Mouse (Mus musculus) testis, postnatal 14 days (tissue): ENCODE measurements around the gene Anks1b.
A peak's percentile ranks its signal among the peaks of the same experiment; 100 is the strongest.

ENCODE experiments used
- DNase-seq: peaks from one replicate; pipeline ENCODE4 v3.0.0; 2021; ENCODE audit warnings: low spot score

Gene Anks1b

DNA sequence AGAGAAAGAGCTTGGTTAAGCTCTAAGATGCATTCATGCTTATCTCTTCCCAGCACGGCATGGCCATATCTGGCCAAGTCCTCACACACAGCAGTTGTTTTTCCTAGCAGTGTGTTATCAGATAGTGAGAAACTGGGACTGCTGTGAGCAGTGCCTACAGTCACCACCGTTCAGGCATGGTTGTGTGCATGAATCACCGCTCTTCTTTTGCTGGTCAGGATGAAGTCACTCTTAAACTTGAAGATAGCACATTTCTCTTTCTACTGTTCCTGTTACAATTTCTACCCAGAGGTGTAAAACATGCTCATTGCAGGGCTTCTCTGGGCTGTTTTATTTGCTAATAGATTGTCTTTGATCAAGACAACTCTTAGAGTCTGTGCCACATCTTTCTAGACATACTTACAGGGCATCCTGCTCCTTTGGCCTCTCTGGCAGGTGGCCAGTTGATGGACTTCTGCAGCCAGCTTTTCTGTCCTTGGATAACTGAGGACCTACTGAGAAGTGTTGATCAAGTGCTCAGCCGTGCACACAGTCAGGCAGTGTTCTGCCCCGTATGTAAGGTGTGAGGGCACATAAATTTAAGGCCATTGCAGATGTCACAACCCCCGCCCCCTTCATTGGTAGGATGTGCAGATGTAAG lies 296.8 kb downstream of the Anks1b start:
- no peak for DNase-seq

DNA sequence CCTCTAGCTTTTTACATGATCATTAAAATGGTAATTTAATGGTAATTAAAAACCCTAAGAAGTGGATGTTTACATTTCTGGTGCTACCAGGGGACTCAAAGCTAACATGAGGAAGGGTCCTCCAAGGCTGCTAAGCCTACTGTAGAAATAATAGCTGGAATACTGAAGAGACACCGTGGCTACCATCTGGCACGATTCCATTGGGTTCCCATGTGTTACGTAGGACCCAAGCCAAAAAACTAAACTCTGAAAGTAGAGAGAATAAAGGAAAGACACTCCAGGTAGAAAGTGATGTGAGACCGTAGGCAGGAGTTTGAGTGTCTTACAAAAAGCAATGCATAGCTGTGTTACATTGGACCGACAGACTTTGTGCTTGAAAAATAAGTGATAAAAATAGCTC lies 317.1 kb downstream of the Anks1b start:
- no peak for DNase-seq

DNA sequence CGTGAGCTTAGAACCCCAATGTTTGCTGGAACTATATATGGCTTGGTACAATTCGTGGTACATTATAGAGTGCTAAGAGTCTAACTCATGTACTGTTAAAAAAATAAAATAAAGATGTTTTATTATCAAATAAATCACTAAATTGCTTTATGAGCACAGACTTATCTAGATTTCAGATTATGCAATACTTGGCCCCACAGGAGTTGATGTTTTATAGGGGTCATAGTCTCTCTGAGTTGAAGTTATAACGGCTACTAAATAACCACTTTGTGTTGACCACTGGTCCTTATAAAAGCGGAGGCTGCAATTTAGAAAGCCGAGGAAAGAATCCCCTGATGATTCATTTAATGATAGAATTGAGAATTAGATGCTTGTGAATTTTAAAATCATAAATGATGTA lies 323.6 kb downstream of the Anks1b start:
- DNase-seq: no peak

DNA sequence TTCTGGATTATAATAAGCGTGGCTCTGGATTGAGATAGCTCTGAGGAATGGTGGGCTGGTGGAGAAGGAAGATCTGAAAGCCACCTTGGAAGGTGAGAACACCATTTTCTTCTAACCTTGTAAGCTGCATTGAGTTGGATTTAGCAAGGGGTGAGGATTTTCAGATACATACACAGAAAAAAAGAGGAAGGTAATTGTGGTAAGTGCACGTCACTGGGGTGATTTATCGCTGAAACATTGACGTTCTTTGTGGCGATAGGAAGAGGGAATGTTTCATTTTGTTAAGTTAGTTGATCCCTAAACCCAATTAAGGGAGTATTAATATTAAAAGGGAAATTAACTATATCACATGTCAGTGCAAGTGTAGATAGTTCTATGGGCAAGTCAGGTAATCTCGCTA lies 336.7 kb downstream of the Anks1b start:
- DNase-seq: no peak

DNA sequence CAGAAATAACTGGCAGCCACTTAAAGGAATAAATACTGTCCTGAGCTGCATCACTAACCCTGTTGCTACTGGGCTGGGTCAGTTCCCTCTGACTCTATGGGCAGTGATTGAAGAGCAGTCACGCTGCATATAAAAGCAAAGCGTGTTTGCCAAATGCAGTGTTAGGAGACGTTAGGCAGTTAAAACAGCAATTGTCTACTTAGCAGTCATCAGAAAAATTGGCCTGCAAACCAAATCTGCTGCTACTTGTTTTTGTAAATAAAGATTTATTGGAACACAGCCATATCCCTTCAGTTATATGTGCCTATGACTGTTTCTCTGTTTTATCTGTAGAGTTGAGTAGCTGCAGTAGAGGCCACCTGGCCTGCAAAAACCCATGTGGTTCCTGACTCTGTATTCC lies 347.2 kb downstream of the Anks1b start:
- no peak for DNase-seq

DNA sequence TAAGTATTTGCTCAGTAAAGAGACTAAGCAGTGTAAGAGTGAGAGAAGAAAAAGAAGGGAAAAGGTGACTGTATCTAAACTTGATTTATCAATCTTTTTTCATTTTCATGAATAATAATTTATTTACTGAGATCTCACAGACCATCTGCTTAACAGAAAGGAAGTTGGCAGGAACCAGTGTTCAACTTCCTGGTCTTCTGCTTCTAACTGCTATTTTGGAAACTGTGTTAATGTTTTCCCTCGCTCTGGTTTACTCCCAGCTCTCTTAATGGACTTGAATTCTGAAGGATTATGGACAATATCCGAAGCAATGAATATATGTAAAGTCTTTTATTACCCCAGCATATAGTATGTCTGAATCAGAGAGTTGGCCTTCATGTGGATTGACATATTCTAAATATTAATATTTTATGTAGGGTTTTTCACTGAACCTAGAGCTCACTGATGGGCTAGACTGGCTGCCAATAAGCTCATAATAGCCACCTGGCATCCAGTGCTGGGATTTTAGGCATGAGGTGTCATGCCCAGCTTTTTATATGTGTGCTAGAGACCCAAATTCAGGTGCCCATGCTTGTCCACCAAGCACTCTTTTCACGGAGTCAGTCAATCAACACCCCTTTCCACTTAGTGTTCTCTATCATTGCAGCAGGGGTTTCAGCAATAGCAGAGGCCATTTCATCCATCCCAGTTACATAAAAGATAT lies 349.6 kb downstream of the Anks1b start:
- no peak for DNase-seq

DNA sequence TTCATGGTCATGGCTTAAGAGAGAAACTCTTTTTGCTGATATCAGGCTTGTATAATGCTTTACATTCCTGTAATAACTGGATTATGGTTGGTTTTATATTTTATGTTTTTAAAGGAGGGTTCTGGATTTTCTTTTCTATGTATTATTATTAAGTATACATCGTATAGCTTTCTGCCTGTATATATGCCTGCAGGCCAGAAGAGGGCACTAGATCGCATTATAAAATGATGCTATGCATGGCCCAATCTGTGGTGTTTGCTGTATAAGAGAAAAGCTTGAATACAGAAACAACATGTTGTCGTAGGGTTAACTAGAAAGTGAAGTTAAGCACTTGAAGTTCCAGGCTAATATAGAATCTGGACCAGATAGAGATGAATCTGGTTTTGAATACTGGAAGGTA lies 362.0 kb downstream of the Anks1b start:
- DNase-seq: no peak

DNA sequence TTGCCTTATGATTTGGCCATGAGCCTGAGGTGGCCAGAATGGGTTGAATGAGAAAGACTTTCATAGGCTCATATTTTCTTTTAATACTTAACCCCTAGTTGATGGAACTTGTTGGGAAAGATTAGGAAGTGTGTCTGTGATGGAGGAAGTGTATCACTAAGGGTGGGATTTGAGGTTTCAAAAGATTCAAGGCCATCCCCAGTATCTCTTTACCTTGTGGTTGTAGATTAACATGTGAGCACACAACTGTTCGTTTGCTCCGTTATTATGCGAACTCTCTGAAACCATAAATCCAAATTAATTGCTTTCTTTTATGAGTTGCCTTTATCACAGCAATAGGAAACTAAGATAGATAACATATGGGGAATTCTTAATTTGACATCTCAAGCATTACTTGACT lies 364.0 kb downstream of the Anks1b start:
- no peak for DNase-seq

DNA sequence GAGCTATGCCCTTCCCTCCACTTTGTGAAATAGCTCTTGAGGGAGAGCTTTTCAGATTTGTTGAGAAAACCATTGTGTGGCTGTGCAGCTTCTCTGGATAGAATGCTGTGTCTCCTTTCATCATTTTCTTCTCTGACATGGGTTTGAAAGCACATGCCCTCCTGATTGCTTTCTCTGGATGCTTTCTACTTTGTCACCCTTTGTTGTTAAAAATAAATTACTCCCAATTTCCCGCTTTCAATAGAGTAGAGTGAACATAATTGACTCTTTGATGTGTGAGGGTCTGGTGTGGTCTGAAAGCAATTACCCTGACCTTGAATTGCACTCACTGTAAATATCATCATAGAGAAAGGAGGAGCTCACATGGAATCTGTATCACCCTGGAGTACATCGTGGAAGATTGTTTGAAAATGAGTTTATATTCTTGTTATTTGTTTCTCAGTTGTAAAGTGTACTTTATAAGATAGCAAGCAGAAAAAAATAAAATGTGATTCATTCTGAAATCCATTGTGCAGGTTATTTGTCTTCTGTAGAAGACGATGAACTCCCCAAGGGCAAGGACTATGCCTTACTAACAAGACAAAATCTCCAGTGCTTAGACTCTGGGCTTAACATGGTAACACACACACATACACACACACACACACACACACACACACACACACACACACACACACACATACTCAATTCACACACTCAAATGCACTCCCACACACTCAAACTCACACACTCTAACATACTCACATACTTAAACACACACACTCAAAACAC lies 385.8 kb downstream of the Anks1b start:
- no peak for DNase-seq

DNA sequence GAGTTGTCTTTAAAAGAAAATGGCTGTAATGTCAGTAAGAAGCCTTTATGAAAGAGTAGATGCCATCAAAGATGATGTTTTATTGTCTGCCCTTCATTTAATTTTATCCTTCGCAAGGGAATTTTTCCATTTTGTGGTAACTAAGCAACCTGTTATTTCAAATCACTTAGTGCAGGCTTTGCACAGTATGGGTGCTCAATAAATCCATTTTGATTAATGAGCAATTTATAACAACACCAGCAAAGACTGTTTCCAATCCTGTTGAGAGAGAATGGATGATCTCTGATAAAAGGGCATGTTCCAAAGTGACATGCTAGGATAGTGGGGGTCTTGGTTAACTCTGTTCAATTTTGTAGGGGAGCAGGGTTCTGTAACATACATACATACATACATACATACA lies 398.0 kb downstream of the Anks1b start:
- no peak for DNase-seq

DNA sequence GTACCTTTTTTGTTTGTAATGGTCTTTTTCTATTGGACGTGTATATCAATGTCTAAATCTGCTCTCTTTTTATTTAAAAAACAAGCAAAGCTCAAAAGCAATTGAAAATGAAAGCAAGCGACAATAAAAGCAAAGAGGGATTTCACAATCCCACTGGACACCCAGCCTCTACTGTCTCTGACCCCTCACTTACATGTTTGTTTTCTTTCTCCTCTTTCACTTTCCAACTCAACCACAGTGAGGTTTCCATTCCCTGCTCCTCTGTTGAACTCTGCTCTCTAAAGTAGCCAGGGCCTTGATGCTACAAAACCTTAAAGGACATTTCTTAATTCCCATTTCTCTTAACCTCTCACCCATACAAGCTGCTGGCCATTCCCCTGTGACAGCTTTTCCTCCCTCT lies 400.0 kb downstream of the Anks1b start:
- DNase-seq: no peak

DNA sequence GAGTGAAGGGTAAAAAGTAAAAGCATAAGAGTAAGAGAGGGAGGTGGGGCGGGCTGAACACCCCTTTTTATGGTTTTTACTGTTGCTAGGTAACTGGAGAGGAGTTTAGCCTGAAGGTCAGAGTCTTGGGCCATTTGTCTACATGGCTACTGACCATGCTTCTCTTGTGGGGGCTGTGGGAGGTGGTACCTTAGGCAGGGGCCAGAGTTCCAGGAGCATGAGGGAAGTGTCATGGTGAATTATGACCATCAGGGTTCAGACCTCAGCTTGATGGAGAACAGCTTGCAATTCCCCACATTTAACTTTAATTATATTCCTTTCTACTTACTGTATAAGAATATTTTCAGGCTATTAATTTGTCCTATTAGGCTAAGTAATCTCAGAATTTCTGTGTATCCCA lies 413.3 kb downstream of the Anks1b start:
- no peak for DNase-seq

DNA sequence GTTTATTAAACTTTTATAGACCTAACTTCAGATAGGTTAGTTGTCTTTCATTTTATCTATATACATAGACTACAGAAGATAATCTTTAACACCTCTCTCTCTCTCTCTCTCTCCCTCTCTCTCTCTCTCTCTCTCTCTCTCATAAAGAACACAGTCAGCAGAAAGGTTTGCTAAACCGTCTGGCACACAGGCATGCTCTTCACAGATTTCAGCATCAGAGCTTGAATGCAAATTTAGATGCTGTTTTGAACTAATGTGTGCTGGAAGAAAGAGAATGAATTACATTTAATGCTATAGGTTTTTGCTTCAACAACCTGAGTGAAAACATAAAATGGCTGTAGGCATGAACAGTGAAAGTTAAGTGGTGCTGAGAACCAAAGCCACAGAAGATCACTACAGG lies 429.9 kb downstream of the Anks1b start:
- no peak for DNase-seq

DNA sequence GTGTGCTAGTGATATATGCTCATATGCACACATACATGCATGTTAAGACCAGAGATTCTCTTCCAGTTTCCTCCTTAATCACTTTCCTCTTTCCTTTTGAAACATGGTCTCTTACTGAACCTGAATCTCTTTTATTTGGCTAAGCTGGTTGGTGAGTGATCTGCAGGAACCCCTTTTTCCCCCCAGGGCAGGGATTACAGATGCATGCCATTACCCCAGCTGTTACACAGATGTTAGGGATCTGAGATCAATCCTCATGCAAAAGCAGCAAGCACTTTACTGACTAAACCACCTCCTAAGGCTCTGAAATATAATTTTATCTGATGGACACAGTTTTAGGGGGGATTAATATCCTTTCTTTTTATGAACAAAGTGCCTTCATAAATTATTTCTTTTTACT lies 432.8 kb downstream of the Anks1b start:
- DNase-seq: no peak

DNA sequence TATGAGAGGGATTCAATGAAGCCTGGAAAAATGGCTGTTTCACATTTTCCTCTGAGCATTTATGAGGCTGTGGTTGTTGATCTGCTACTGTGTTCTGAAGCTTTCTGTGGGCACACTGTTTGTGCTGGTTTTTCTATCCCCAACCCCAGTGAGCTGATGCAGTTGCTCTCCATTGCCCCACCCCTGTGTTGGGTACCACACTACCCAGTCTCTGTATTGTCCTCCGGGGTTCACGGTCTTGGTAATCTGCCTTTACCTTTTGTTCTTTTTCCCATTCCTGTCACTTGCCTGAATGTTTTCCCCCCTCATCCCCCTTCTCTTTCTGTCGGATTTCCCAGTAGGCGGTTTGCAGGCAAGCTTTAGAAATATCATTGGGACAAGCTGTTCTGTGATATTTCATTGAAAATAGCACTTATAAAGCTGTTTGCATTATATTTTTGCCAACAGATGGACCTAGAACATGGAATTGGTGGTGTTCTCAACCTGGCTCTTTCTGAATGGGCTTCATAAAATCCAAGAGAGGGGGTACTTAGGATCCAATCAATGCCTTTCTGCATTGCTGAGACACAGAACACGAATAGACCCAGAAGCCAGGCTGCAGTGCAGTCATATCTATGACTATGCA lies 434.7 kb downstream of the Anks1b start:
- DNase-seq: no peak

DNA sequence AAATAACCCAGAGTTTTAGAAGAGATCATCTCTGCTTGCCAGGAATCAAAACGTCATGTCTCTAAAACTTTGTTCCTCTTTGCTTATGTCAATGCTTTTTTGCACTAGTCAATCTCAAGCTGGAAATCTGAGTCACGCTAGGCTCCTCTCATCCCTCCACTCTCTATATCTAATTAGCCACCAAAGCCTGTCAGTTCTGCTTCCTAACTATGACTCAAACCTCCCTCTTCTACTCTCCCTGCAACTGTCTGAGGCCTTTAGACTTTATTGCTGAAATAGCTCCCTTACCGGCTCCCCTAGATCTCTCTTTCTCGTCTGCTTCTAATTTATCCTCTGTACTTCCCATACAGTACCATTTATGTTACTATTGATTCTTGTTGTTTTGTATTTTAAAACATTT lies 456.5 kb downstream of the Anks1b start:
- no peak for DNase-seq

DNA sequence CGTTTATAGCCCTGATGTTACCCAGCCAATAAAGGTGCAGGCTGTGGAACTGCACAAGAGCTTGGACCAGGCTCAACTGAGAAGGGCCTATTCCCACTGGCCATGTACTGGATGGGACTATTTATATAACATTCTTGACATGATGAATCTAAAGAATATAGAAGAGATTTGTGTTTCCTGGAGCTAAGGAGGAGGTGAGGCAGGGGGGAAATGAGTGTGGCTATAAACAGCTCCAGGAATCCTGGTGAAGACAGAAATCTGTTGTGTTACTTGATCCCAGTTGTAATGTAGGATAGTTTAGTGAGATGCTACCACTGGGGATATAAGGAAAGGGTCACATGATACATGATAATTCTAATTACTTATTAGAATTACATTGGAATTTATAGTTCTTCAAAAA lies 472.1 kb downstream of the Anks1b start:
- DNase-seq: no peak

DNA sequence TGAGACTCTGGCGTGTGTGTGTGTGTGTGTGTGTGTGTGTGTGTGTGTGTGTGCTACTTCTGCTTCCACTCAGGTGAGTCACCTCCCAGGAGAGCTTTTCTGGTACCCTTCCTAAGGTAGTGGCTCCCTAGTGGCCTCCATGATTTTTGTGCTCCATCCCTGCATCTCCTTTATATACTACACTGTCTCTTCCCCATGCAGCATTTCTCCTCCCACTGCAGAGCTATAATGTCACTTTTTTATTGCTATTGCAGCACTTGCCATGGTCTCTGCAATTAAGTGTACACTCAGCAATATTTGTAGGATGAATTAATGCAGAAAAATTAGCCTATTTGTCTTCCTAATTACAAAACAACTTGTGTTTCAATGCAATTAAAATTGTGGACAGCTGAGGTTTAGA lies 482.9 kb downstream of the Anks1b start:
- DNase-seq: no peak

DNA sequence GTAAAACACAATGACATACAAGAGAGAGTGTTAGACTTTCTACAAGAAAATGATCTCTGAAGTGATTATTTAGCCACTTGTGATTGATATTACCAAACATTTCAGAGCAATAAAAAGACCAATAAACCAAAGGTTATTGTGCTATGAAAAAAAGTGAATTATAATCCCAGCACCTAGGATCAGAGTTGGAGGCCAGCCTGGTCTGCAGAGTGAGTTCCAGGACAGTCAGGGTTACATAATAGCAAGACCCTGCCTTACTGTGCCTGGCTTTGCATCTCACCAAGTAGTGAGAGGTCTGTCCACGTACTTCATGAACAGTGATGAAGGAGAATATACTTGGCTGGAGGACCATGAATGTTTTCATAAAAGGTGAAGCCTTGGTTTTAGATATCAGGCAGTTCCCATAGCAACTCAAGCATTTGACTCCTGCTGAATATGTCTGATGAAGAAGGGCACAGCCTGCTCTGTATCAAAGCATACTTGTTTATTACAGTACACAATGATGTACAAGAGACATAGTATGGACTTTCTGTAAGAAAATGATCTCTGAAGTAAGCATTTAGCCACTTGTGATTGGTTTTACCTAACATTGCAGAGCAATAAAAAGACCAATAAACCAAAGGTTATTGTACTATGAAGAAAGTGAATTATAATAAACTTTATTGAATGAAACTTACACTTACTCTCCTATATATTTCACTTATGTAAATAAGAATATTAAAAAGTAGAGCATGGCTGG lies 484.0 kb downstream of the Anks1b start:
- DNase-seq: no peak

DNA sequence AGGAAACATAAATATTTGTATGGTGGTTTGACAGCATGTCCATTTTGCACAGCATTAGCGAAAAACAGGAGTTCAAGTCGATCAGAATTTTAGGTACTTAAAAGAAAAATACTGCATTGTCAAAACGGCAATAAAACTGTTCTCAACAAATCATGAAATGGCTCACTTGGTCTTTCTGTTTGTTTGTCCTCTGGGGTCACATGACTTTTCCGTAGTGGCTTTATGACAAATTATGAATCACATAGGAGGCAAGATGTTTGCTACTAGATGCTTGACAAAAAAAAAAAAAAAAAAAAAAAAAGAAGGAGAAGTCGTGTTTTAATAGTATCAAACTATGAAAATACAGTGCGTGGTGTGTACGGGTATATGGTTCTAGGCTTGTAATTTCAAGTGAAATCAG lies 495.7 kb downstream of the Anks1b start:
- no peak for DNase-seq

DNA sequence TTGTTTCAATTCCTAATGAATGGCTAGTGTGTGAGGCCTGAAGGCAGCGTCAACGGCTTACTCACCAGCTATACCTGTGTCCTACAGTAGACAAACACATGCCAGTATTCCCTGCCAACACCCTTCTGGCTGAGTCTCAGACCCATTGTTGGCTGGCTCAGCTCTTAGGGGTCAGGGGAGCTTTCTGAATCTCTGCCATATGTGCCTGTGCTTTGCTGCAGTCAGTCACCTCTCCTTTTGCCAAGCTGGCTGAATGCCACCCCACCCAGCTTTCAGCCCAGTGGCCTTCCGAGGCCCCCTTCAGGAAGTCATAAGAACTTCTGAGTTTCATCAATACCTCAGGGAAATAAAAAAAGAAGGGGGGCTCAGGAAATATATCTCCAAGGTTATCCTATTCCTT lies 497.4 kb downstream of the Anks1b start:
- no peak for DNase-seq

DNA sequence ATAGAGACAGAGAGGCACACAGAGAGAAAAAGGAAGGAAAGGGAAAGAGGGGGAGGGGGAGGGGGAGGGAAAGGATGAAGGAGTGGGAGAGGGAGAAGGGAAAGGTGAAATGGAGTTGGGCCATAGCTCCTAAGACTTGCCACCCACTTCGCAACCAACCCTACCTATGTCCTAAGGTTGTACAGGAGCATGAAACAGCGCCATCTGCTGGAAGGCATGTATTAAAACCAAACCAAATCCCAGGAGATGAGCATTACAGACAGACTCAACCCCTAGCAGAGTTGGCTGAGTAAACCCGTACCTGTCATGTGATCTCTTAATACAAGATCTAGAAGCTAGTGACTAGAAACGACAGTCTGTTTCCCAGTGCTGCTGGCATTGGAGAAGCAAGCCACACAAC lies 500.2 kb downstream of the Anks1b start:
- peak; percentile 21 for DNase-seq
